ENCODE assay signal across 8 mouse cellular contexts in the genomic region with DNA sequence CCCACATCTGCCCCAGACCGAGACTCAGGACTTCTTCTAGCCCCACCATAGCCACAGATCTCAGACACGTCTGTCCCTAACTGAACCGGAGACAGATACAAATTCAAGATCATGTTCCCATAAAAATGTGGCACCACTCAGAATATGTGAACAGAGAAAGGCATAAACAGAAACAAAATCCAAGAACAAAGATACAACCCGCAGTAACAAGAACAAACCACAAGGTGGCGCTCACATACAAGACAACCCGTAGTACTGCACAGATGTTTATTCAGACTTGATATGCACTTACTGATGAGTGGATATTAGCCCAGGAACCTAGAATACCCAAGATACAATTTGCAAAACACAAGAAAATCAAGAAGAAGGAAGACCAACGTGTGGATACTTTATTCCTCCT.
DNase-seq lines count a peak whose midpoint lies in the region; ATAC-seq lines count a peak whose summit lies in the region.

No protein-coding gene starts in this region.

- no peak overlapping the region for H3K4me2 ChIP-seq in liver, embryonic 12.5 days

- H3K27me3 ChIP-seq in liver, embryonic 12.5 days (replicated peaks), result no peaks in the 10 kb centered on the region

- no peak overlapping the region for H3K9ac ChIP-seq in liver, embryonic 12.5 days

- no peak overlapping the region for H3K27ac ChIP-seq in liver, embryonic 12.5 days

- no peaks in the 10 kb centered on the region for H3K4me1 ChIP-seq in liver, embryonic 12.5 days

- H3K9me3 ChIP-seq in liver, embryonic 12.5 days (replicated peaks), result no peaks in the 10 kb centered on the region

- no peak overlapping the region for H3K4me3 ChIP-seq in liver, embryonic 12.5 days

- WGBS in liver, embryonic 12.5 days (ENCODE audit: insufficient replicate concordance), result 14% methylated on average over 7 of the region's 7 CpGs

- no peak for ATAC-seq in liver, embryonic 12.5 days
- ATAC-seq in granulocyte monocyte progenitor cell, adult 5-6 weeks (replicated peaks; ENCODE audit: poor library complexity, severe bottlenecking), result peak; percentile 67; the same call in 1 of the 2 replicates

- DNase-seq in liver (peak; percentile 11), MN1 (ENCODE audit: low spot score) (peak; percentile 6)
- DNase-seq in cerebellum, postnatal 10 days, result peak; percentile 45 to 49
- DNase-seq in left cerebral cortex, adult 18-20 months (ENCODE audit: low spot score in 2 of 2), result peak; percentile 10 to 37
- DNase-seq in naive thymus-derived CD4-positive, alpha-beta T cell, adult 2 months (ENCODE audit: low read depth), result peak; percentile 61
- DNase-seq in yolk sac, embryonic 10.5 days (ENCODE audit: low spot score), result peak; percentile 5

- no peaks in the 10 kb centered on the region for H3K36me3 ChIP-seq in liver, embryonic 12.5 days

Comparison
In these comparisons a context has a peak if more than half of its experiments do, and no peak if none do; other contexts are left out.
1. DNase-seq: peak in every context shown above with its lines; median percentile 61 in naive thymus-derived CD4-positive, alpha-beta T cell, adult 2 months; 47 in cerebellum, postnatal 10 days; 24 in left cerebral cortex, adult 18-20 months; 11 in liver; 6 in MN1; 5 in yolk sac, embryonic 10.5 days.